ENCODE assay signal across 39 mouse cellular contexts in genomic region chr19:45730042-45730441, GRCm38 (mm10). TPM values are rescaled to one million over a fixed set of nuclear protein-coding genes. Genes with fewer than 3 reads are reported as not detected.
"Had no signal": no experiment of that assay in that cellular context is flagged by ENCODE, and none has a peak within 500 bp of the region (broad histone marks: within the 10 kb centered on the region; RNA-seq: fewer than 3 reads in every experiment).

No protein-coding gene starts in this region.

- H3K27ac ChIP-seq: heart, embryonic 13.5 days; heart, embryonic 15.5 days; hindbrain, embryonic 13.5 days; hindbrain, embryonic 15.5 days; hindbrain, postnatal 0 days; kidney, embryonic 15.5 days; kidney, postnatal 0 days; limb, embryonic 13.5 days; limb, embryonic 15.5 days; liver, embryonic 12.5 days had no signal

- H3K4me2 ChIP-seq: heart, embryonic 11.5 days; heart, embryonic 13.5 days; heart, embryonic 15.5 days; hindbrain, embryonic 13.5 days; hindbrain, embryonic 15.5 days; kidney, embryonic 15.5 days; limb, embryonic 13.5 days; limb, embryonic 15.5 days; liver, embryonic 12.5 days had no signal

- ATAC-seq: hindbrain, postnatal 0 days; intestine, embryonic 16.5 days; liver, embryonic 12.5 days had no signal

- H3K9me3 ChIP-seq: heart, embryonic 13.5 days; heart, embryonic 15.5 days; hindbrain, embryonic 13.5 days; hindbrain, embryonic 15.5 days; kidney, embryonic 15.5 days; limb, embryonic 13.5 days; limb, embryonic 15.5 days; liver, embryonic 12.5 days had no signal

- H3K4me1 ChIP-seq: heart, embryonic 15.5 days; hindbrain, embryonic 15.5 days; liver, embryonic 12.5 days had no signal

- DNase-seq: gastrocnemius, postnatal 14 days; gastrocnemius, postnatal 36 days; heart, adult 18-20 months; heart, postnatal 14 days; heart, postnatal 36 days; kidney, adult 11 months; kidney, adult 2 months; kidney, adult 9 months; kidney, postnatal 14 days; kidney, postnatal 36 days; layer of hippocampus, adult 9-11 months; layer of hippocampus, postnatal 36 days; left cerebral cortex, postnatal 4 days had no signal

- H3K9ac ChIP-seq: heart, embryonic 13.5 days; heart, embryonic 15.5 days; hindbrain, embryonic 13.5 days; hindbrain, embryonic 15.5 days; kidney, embryonic 15.5 days; limb, embryonic 13.5 days; limb, embryonic 15.5 days; liver, embryonic 12.5 days had no signal

- H3K36me3 ChIP-seq: heart, embryonic 13.5 days; heart, embryonic 15.5 days; hindbrain, embryonic 13.5 days; hindbrain, embryonic 15.5 days; kidney, embryonic 15.5 days; limb, embryonic 13.5 days; limb, embryonic 15.5 days; liver, embryonic 12.5 days had no signal

- H3K4me3 ChIP-seq: heart, embryonic 13.5 days; heart, embryonic 15.5 days; hindbrain, embryonic 13.5 days; hindbrain, embryonic 15.5 days; kidney, embryonic 15.5 days; limb, embryonic 13.5 days; limb, embryonic 15.5 days; liver, embryonic 12.5 days had no signal

RNA-seq across cellular contexts. Expression of gene Fgf8, which starts 12.7 kb away (rescaled TPM):
- total RNA-seq: gastrocnemius, adult 18-20 months; gastrocnemius, adult 8-10 months; gastrocnemius, postnatal 14 days; gastrocnemius, postnatal 36 days; heart, adult 18-20 months; heart, postnatal 14 days; heart, postnatal 36 days; hematopoietic stem cell, adult 5-6 weeks; layer of hippocampus, adult 18-20 months; layer of hippocampus, adult 8-10 months; layer of hippocampus, postnatal 14 days; layer of hippocampus, postnatal 36 days; left cerebral cortex, adult 18-20 months; left cerebral cortex, adult 8-10 months; left cerebral cortex, postnatal 10 days; left cerebral cortex, postnatal 25 days; left cerebral cortex, postnatal 4 days; liver, adult 2 months had no signal
- polyA plus RNA-seq: heart, postnatal 0 days; intestine, embryonic 14.5 days; kidney, adult 2 months; large intestine, adult 2 months; liver, adult 2 months; liver, embryonic 12.5 days had no signal
